8 mouse cellular contexts compared by ENCODE assay signal in the genomic region with DNA sequence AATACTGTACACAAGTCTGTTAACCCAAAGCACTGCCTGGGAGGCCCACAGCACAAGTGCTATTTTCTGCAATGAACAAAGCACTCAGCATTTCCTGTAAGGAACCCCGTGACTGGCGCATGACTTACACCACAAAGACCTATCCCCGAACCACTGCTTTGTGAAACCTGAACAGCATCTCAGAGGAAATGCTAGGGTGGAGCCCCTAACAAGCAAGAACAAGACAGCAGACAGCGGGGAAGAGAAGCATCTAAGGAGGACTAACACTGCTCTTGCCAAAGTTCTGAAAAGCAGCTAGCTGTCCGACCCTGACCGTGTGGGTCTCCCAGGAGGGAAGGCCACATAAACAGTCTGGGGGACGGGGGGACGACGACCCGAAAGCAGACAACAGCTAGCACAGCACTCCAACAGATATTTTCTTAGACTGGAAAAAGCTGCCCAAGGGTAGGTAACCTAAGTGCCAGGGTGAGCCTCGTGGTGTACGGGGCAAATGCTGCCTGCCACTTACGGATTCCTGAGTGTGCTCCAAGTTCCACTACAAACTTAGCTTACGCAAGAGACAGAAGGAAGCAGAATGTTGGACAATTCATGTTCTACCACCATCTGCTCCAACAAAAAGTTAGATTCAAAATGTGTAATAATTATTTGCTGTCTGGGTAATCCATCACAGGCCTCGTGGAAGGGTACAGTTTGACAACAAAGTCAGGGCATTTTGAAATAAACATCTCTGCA. TPM values are rescaled to one million over a fixed set of nuclear protein-coding genes. Genes with fewer than 3 reads are reported as not detected.
DNase-seq lines count a peak whose midpoint lies in the region; ATAC-seq lines count a peak whose summit lies in the region.

No protein-coding gene starts in this region.

- no peaks in the 10 kb centered on the region for H3K27me3 ChIP-seq in midbrain, embryonic 11.5 days (ENCODE audit: control insufficient read depth, insufficient read depth, low read length)

- ATAC-seq in common myeloid progenitor, adult 5-6 weeks (replicated peaks; ENCODE audit: low read depth, poor library complexity, severe bottlenecking): peak; percentile 87
- ATAC-seq in megakaryocyte progenitor cell, adult 5-6 weeks (replicated peaks; ENCODE audit: poor library complexity): peak; percentile 73
- ATAC-seq in midbrain, embryonic 11.5 days (ENCODE audit: low FRiP score): no peak

- intact Hi-C loops in heart, postnatal 10 days (cut with DNase I): loop anchor here (10.0 kb wide), 1 partner anchor 282 kb away; no protein-coding TSS in a partner anchor

- peak; percentile 24 for DNase-seq in left cerebral cortex, adult 11 months (ENCODE audit: low spot score)
- no peak for DNase-seq in left cerebral cortex, adult 8-10 months (ENCODE audit: low spot score in 2 of 2)
- peak; percentile 75 to 78 for DNase-seq in heart, postnatal 10 days
- DNase-seq in kidney, postnatal 4 days: peak; percentile 38 to 61
- DNase-seq in cerebellum, postnatal 25 days: no peak
- DNase-seq in midbrain, embryonic 11.5 days (ENCODE audit: low spot score, missing footprints): no peak

- H3K4me3 ChIP-seq in midbrain, embryonic 11.5 days (ENCODE audit: low read depth, low read length): no peak overlapping the region

- WGBS in midbrain, embryonic 11.5 days: 86% methylated on average over 15 of the region's 15 CpGs

- no peaks in the 10 kb centered on the region for H3K9me3 ChIP-seq in midbrain, embryonic 11.5 days (ENCODE audit: control insufficient read depth, low read length)

- no peak overlapping the region for H3K4me2 ChIP-seq in midbrain, embryonic 11.5 days

- H3K4me1 ChIP-seq in midbrain, embryonic 11.5 days (ENCODE audit: control insufficient read depth, insufficient read depth, low read length): no peaks in the 10 kb centered on the region

- H3K27ac ChIP-seq in midbrain, embryonic 11.5 days (ENCODE audit: low read depth, low read length): no peak overlapping the region

- no peak overlapping the region for H3K9ac ChIP-seq in midbrain, embryonic 11.5 days (ENCODE audit: low read length)

- no peaks in the 10 kb centered on the region for H3K36me3 ChIP-seq in midbrain, embryonic 11.5 days (ENCODE audit: control insufficient read depth, insufficient read depth, low read length)

RNA-seq across cellular contexts. Expression of gene Nfe2l2, which starts 21.3 kb away (rescaled TPM):
- total RNA-seq in left cerebral cortex, adult 8-10 months (2022): 10 to 100 TPM; 14.1 to 20.5 (median 17.9) TPM
- total RNA-seq in common myeloid progenitor, adult 5-6 weeks (2017): 78.6 and 81.7 TPM in 2 replicates
- 10 to 100 TPM; 63.5 to 64.6 TPM for total RNA-seq in heart, postnatal 10 days (2021)
- 117 and 119 TPM in 2 replicates for total RNA-seq in megakaryocyte progenitor cell, adult 5-6 weeks (2015)
- total RNA-seq in megakaryocyte progenitor cell, adult 5-6 weeks (2017): 59.4 and 69.2 TPM in 2 replicates
- polyA plus RNA-seq in midbrain, embryonic 11.5 days (2014; fragmentation: Nextera tagmentation; extraction: Ambion mirVana): 27.0 and 31.8 TPM in 2 replicates

RNA-seq across cellular contexts. Expression of gene Hnrnpa3, which starts 24.1 kb away (rescaled TPM):
- 100 to 1,000 TPM; 254 to 299 (median 281) TPM for total RNA-seq in left cerebral cortex, adult 8-10 months (2022)
- 329 and 360 TPM in 2 replicates for total RNA-seq in common myeloid progenitor, adult 5-6 weeks (2017)
- 100 to 1,000 TPM; 336 to 360 TPM for total RNA-seq in heart, postnatal 10 days (2021)
- 914 and 949 TPM in 2 replicates for total RNA-seq in megakaryocyte progenitor cell, adult 5-6 weeks (2015)
- total RNA-seq in megakaryocyte progenitor cell, adult 5-6 weeks (2017): 277 and 390 TPM in 2 replicates
- 310 and 336 TPM in 2 replicates for polyA plus RNA-seq in midbrain, embryonic 11.5 days (2014; fragmentation: Nextera tagmentation; extraction: Ambion mirVana)

Comparison
In these comparisons a context has a peak if more than half of its experiments do, and no peak if none do; other contexts are left out.
1. DNase-seq: peak in left cerebral cortex, adult 11 months (single experiment), heart, postnatal 10 days (2 of 2) and kidney, postnatal 4 days (2 of 2); none in left cerebral cortex, adult 8-10 months (0 of 2), cerebellum, postnatal 25 days (0 of 2) and midbrain, embryonic 11.5 days (single experiment).